Comparison of ENCODE assay signal across 9 mouse cellular contexts in genomic region chr16:62562051-62562450, GRCm38 (mm10).
DNase-seq lines count a peak whose midpoint lies in the region; ATAC-seq and TF ChIP-seq lines count a peak whose summit lies in the region.
"Had no signal": no experiment of that assay in that cellular context is flagged by ENCODE, and none has a peak within 500 bp of the region (broad histone marks: within the 10 kb centered on the region; RNA-seq: fewer than 3 reads in every experiment).

No protein-coding gene starts in this region.

- no peak overlapping the region for H3K27ac ChIP-seq in liver, adult 2 months (replicated peaks; ENCODE audit: insufficient read depth, low read depth, low read length)
- H3K27ac ChIP-seq in liver, embryonic 12.5 days: no peak overlapping the region
- H3K27ac ChIP-seq in embryonic facial prominence, embryonic 10.5 days (replicated peaks): no peak overlapping the region
- no peak overlapping the region for H3K27ac ChIP-seq in kidney, embryonic 15.5 days
- H3K27ac ChIP-seq: embryonic facial prominence, embryonic 15.5 days had no signal

- 45% methylated on average over 4 of the region's 4 CpGs for WGBS in liver, adult 2 months
- WGBS in liver, embryonic 12.5 days (ENCODE audit: insufficient replicate concordance): 41% methylated on average over 4 of the region's 4 CpGs
- 45% methylated on average over 4 of the region's 4 CpGs for WGBS in embryonic facial prominence, embryonic 10.5 days
- 39% methylated on average over 4 of the region's 4 CpGs for WGBS in kidney, embryonic 15.5 days

- no peaks in the 10 kb centered on the region for H3K9me3 ChIP-seq in liver, embryonic 12.5 days (replicated peaks)
- no peaks in the 10 kb centered on the region for H3K9me3 ChIP-seq in embryonic facial prominence, embryonic 10.5 days
- no peaks in the 10 kb centered on the region for H3K9me3 ChIP-seq in kidney, embryonic 15.5 days (replicated peaks)
- H3K9me3 ChIP-seq: embryonic facial prominence, embryonic 15.5 days had no signal

- no peak for ATAC-seq in liver, embryonic 12.5 days
- ATAC-seq in kidney, embryonic 15.5 days (replicated peaks; ENCODE audit: low FRiP score): peak; percentile 71; the same call in 1 of the 2 replicates
- no peak for ATAC-seq in monocyte, adult 5-6 weeks (replicated peaks; ENCODE audit: insufficient number of reproducible peaks, low FRiP score, low TSS enrichment, poor library complexity, severe bottlenecking)

- no peaks in the 10 kb centered on the region for H3K27me3 ChIP-seq in liver, adult 2 months (ENCODE audit: control insufficient read depth, insufficient read depth, low read length)
- no peaks in the 10 kb centered on the region for H3K27me3 ChIP-seq in liver, embryonic 12.5 days (replicated peaks)
- no peaks in the 10 kb centered on the region for H3K27me3 ChIP-seq in embryonic facial prominence, embryonic 10.5 days (replicated peaks; ENCODE audit: low read depth, poor library complexity, severe bottlenecking)
- no peaks in the 10 kb centered on the region for H3K27me3 ChIP-seq in kidney, embryonic 15.5 days
- H3K27me3 ChIP-seq: embryonic facial prominence, embryonic 15.5 days had no signal

- H3K79me2 ChIP-seq in liver, adult 2 months (ENCODE audit: control insufficient read depth, insufficient read depth, low read length): no peaks in the 10 kb centered on the region

- no peak for TF ChIP-seq CTCF in liver, adult 2 months (IDR thresholded peaks at IDR 0.05; ENCODE audit: low read depth, low read length)

- no peaks in the 10 kb centered on the region for H3K4me1 ChIP-seq in liver, adult 2 months (ENCODE audit: control insufficient read depth, insufficient read depth, low read length)
- no peaks in the 10 kb centered on the region for H3K4me1 ChIP-seq in liver, embryonic 12.5 days
- H3K4me1 ChIP-seq in embryonic facial prominence, embryonic 10.5 days: no peaks in the 10 kb centered on the region
- no peaks in the 10 kb centered on the region for H3K4me1 ChIP-seq in kidney, embryonic 15.5 days
- H3K4me1 ChIP-seq: embryonic facial prominence, embryonic 15.5 days had no signal

- no peak overlapping the region for H3K4me3 ChIP-seq in liver, adult 2 months (ENCODE audit: insufficient read depth, low read depth, low read length)
- no peak overlapping the region for H3K4me3 ChIP-seq in liver, embryonic 12.5 days
- no peak overlapping the region for H3K4me3 ChIP-seq in embryonic facial prominence, embryonic 10.5 days
- no peak overlapping the region for H3K4me3 ChIP-seq in kidney, embryonic 15.5 days (replicated peaks)
- H3K4me3 ChIP-seq: embryonic facial prominence, embryonic 15.5 days had no signal

- H3K4me2 ChIP-seq in liver, embryonic 12.5 days: no peak overlapping the region
- no peak overlapping the region for H3K4me2 ChIP-seq in kidney, embryonic 15.5 days
- H3K4me2 ChIP-seq: embryonic facial prominence, embryonic 15.5 days had no signal

- H3K9ac ChIP-seq in liver, adult 2 months (ENCODE audit: low read depth, low read length): no peak overlapping the region
- no peak overlapping the region for H3K9ac ChIP-seq in liver, embryonic 12.5 days
- H3K9ac ChIP-seq in kidney, embryonic 15.5 days: no peak overlapping the region
- H3K9ac ChIP-seq: embryonic facial prominence, embryonic 15.5 days had no signal

- H3K36me3 ChIP-seq in liver, adult 2 months (ENCODE audit: control insufficient read depth, insufficient read depth, low read length): no peaks in the 10 kb centered on the region
- H3K36me3 ChIP-seq in liver, embryonic 12.5 days: no peaks in the 10 kb centered on the region
- H3K36me3 ChIP-seq in embryonic facial prominence, embryonic 10.5 days (replicated peaks): no peaks in the 10 kb centered on the region
- H3K36me3 ChIP-seq in kidney, embryonic 15.5 days: no peaks in the 10 kb centered on the region
- H3K36me3 ChIP-seq: embryonic facial prominence, embryonic 15.5 days had no signal

- TF ChIP-seq POLR2A in liver, adult 2 months (IDR thresholded peaks at IDR 0.05; ENCODE audit: extremely low read depth, insufficient read depth, low read length): no peak

- DNase-seq in liver, adult 2 months (ENCODE audit: extremely low read depth, low read depth, low spot score): peak; percentile 28
- peak; percentile 40 for DNase-seq in R1 (ENCODE audit: low read depth, low spot score)
- DNase-seq in embryonic facial prominence, embryonic 10.5 days (ENCODE audit: low spot score): peak; percentile 48
- peak; percentile 45 for DNase-seq in mesoderm, embryonic 11.5 days (ENCODE audit: low read depth, low spot score)
- no peak for DNase-seq in thymus, postnatal 36 days

Comparison
In these comparisons a context has a peak if more than half of its experiments do, and no peak if none do; other contexts are left out.
1. DNase-seq: peak in liver, adult 2 months (single experiment), R1 (single experiment), embryonic facial prominence, embryonic 10.5 days (single experiment) and mesoderm, embryonic 11.5 days (single experiment); none in thymus, postnatal 36 days (0 of 2).